Mouse (Mus musculus): ENCODE measurements at regions not wholly inside any gene's neighbourhood (a gene's known extent, or its start where the extent isn't known, plus 50 kb on each side); places are given as distances from the start of the nearest gene placed in this dataset.

GRCm38 (mm10) chr12:16189441-16189840, 372.7 kb upstream of the Trib2 start:
- H3K9me3 ChIP-seq (ENCODE audit: control insufficient read depth, low read length) = no peaks in the 10 kb centered on the region
- H3K36me3 ChIP-seq (ENCODE audit: control insufficient read depth, insufficient read depth, low read length) = no peaks in the 10 kb centered on the region
- ATAC-seq (ENCODE audit: insufficient number of reproducible peaks, low FRiP score, low TSS enrichment, low read depth) = no peak

DNA sequence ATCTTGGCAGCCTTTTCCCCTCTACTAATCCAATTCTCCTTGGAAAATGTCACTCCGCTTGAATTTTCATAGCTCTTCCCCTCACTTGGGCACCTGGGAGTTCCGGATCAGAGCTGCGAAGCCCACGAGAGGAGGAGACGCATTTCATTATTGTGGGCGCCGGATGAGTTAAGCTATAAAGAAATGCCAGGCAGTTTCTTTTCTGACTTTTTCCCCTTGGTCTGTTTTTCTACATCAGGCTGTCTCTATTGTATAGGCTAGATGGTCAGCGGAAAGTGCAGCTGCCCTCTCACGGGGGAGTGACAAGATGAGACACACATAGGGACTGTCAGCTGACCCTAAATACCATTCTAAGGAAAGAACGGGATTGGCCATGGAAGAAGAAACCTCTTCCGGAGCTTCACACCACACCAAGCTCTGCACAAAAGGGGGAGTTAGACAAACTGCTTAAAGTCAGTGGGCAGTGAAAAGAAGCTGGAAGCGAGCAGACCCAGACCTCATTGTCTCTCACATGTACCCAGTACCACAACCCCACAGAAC, 369.3 kb upstream of the Trib2 start:
- no peak for ATAC-seq (ENCODE audit: insufficient number of reproducible peaks, low FRiP score, low TSS enrichment, low read depth)
- no peak for DNase-seq (ENCODE audit: low spot score)
- H3K4me3 ChIP-seq (ENCODE audit: low read depth, low read length) = no peak overlapping the region
- no peaks in the 10 kb centered on the region for H3K9me3 ChIP-seq (ENCODE audit: control insufficient read depth, low read length)
- H3K27ac ChIP-seq (replicated peaks; ENCODE audit: low read depth, low read length) = no peak overlapping the region
- H3K9ac ChIP-seq (ENCODE audit: low read length) = no peak overlapping the region
- H3K27me3 ChIP-seq (ENCODE audit: control insufficient read depth, insufficient read depth, low read length) = no peaks in the 10 kb centered on the region
- WGBS = 74% methylated on average over 12 of the region's 12 CpGs
- no peaks in the 10 kb centered on the region for H3K36me3 ChIP-seq (ENCODE audit: control insufficient read depth, insufficient read depth, low read length)
- H3K4me1 ChIP-seq (ENCODE audit: control insufficient read depth, insufficient read depth, low read length) = no peaks in the 10 kb centered on the region
- H3K4me2 ChIP-seq (ENCODE audit: low read depth, severe bottlenecking) = no peak overlapping the region

More at GRCm38 (mm10) chr12:16189441-16189840, 372.7 kb upstream of the Trib2 start:
- Histone ChIP-seq H3K27me3 (ENCODE audit: control insufficient read depth, insufficient read depth, low read length) (no peaks in the 10 kb centered on the region), H3K9ac (ENCODE audit: low read length) (no peak overlapping the region), H3K27ac (replicated peaks; ENCODE audit: low read depth, low read length) (no peak overlapping the region), H3K4me2 (ENCODE audit: low read depth, severe bottlenecking) (no peak overlapping the region), H3K4me3 (ENCODE audit: low read depth, low read length) (no peak overlapping the region), H3K4me1 (ENCODE audit: control insufficient read depth, insufficient read depth, low read length) (no peaks in the 10 kb centered on the region)
- DNase-seq (ENCODE audit: low spot score) = no peak

DNA sequence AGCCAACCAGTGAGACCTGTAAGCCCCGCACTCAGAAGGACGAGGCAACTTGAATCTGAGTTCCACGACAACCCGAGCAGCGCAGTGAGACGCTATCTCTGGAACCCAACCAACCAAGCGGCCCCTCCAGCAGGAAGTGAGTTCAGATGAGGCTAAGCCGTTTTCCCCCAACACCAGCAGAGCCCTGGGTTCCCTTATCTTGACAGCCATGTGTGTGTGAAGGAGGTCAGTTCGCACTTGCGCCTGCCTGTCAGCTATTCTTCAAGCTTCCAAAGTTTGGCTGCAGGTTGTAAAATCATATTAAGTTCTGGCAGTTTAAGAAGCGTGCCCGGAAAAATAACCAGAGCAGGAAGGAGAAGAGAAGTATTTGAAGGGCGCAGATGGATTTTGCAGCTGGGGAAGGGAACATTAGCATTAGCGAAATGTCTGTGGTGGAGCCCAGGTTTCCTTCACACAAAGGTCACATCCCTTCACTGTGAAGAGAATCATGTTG, 368.8 kb upstream of the Trib2 start:
- WGBS = 51% methylated on average over 14 of the region's 14 CpGs
- H3K4me3 ChIP-seq (ENCODE audit: low read depth, low read length) = no peak overlapping the region

DNA sequence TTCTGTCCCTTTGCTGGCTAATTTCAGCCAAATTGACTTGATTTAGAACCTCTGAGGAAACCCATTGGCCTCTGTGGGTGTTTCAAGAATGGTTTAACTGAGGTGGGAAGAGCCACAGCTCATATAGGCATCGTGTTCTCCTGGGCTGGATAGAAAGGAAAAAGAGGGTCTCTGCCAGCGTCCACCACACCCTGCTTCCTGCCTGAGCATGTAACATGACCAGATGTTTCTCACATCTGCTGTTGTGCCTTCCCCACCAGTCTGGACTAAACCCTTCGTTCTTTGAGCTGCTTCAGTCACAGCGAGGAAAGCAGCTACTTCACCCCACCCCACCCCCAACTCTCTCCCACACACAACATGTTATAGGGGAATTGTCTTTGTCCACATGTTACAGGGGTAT, 366.3 kb upstream of the Trib2 start:
- no peaks in the 10 kb centered on the region for H3K27me3 ChIP-seq (ENCODE audit: control insufficient read depth, insufficient read depth, low read length)
- H3K4me3 ChIP-seq (ENCODE audit: low read depth, low read length) = no peak overlapping the region
- H3K4me2 ChIP-seq (ENCODE audit: low read depth, severe bottlenecking) = no peak overlapping the region
- H3K4me1 ChIP-seq (ENCODE audit: control insufficient read depth, insufficient read depth, low read length) = no peaks in the 10 kb centered on the region
- no peaks in the 10 kb centered on the region for H3K9me3 ChIP-seq (ENCODE audit: control insufficient read depth, low read length)
- H3K36me3 ChIP-seq (ENCODE audit: control insufficient read depth, insufficient read depth, low read length) = no peaks in the 10 kb centered on the region
- no peak overlapping the region for H3K27ac ChIP-seq (replicated peaks; ENCODE audit: low read depth, low read length)
- DNase-seq (ENCODE audit: low spot score) = no peak
- no peak for ATAC-seq (ENCODE audit: insufficient number of reproducible peaks, low FRiP score, low TSS enrichment, low read depth)
- 24% methylated on average over 4 of the region's 4 CpGs for WGBS
- no peak overlapping the region for H3K9ac ChIP-seq (ENCODE audit: low read length)

More for the DNA sequence above, 368.8 kb upstream of the Trib2 start:
- Histone ChIP-seq H3K4me2 (ENCODE audit: low read depth, severe bottlenecking) (no peak overlapping the region), H3K27me3 (ENCODE audit: control insufficient read depth, insufficient read depth, low read length) (no peaks in the 10 kb centered on the region), H3K9me3 (ENCODE audit: control insufficient read depth, low read length) (no peaks in the 10 kb centered on the region), H3K9ac (ENCODE audit: low read length) (no peak overlapping the region), H3K36me3 (ENCODE audit: control insufficient read depth, insufficient read depth, low read length) (no peaks in the 10 kb centered on the region), H3K27ac (replicated peaks; ENCODE audit: low read depth, low read length) (no peak overlapping the region), H3K4me1 (ENCODE audit: control insufficient read depth, insufficient read depth, low read length) (no peaks in the 10 kb centered on the region)
- ATAC-seq (ENCODE audit: insufficient number of reproducible peaks, low FRiP score, low TSS enrichment, low read depth) (no peak), DNase-seq (ENCODE audit: low spot score) (peak; percentile 28)

DNA sequence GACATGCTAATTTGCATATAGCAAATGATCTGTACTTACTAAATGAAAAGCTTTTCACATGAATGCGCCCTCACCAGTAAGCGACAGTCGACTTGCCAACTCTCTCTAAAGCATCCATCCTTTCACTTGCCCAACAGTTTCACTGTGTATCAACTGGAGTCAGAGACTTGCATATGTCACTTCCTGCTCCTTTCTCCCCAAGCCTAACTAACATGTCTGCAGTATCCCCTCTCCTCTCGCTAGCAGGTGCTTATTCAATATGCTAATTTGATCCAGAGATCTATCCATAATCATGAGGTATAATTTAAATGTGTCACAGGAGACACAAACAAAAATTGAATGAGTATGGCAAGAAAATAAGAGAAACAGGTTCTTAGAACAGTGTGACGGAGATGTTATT, 364.9 kb upstream of the Trib2 start:
- no peaks in the 10 kb centered on the region for H3K9me3 ChIP-seq (ENCODE audit: control insufficient read depth, low read length)

GRCm38 (mm10) chr12:16179897-16180296, 363.2 kb upstream of the Trib2 start:
- WGBS = 83% methylated on average over 2 of the region's 2 CpGs
- DNase-seq (ENCODE audit: low spot score) (no peak), ATAC-seq (ENCODE audit: insufficient number of reproducible peaks, low FRiP score, low TSS enrichment, low read depth) (no peak)
- H3K36me3 ChIP-seq (ENCODE audit: control insufficient read depth, insufficient read depth, low read length) = no peaks in the 10 kb centered on the region
- H3K4me3 ChIP-seq (ENCODE audit: low read depth, low read length) = no peak overlapping the region
- no peak overlapping the region for H3K27ac ChIP-seq (replicated peaks; ENCODE audit: low read depth, low read length)
- no peak overlapping the region for H3K9ac ChIP-seq (ENCODE audit: low read length)
- H3K4me2 ChIP-seq (ENCODE audit: low read depth, severe bottlenecking) = no peak overlapping the region
- no peaks in the 10 kb centered on the region for H3K27me3 ChIP-seq (ENCODE audit: control insufficient read depth, insufficient read depth, low read length)
- no peaks in the 10 kb centered on the region for H3K4me1 ChIP-seq (ENCODE audit: control insufficient read depth, insufficient read depth, low read length)
- no peaks in the 10 kb centered on the region for H3K9me3 ChIP-seq (ENCODE audit: control insufficient read depth, low read length)

More for the DNA sequence above, 364.9 kb upstream of the Trib2 start:
- Histone ChIP-seq H3K9ac (ENCODE audit: low read length) (no peak overlapping the region), H3K4me2 (ENCODE audit: low read depth, severe bottlenecking) (no peak overlapping the region), H3K27me3 (ENCODE audit: control insufficient read depth, insufficient read depth, low read length) (no peaks in the 10 kb centered on the region), H3K27ac (replicated peaks; ENCODE audit: low read depth, low read length) (no peak overlapping the region), H3K4me3 (ENCODE audit: low read depth, low read length) (no peak overlapping the region), H3K4me1 (ENCODE audit: control insufficient read depth, insufficient read depth, low read length) (no peaks in the 10 kb centered on the region), H3K36me3 (ENCODE audit: control insufficient read depth, insufficient read depth, low read length) (no peaks in the 10 kb centered on the region)
- ATAC-seq (ENCODE audit: insufficient number of reproducible peaks, low FRiP score, low TSS enrichment, low read depth) (no peak), DNase-seq (ENCODE audit: low spot score) (no peak)
- WGBS = 89% methylated on average over 5 of the region's 5 CpGs

DNA sequence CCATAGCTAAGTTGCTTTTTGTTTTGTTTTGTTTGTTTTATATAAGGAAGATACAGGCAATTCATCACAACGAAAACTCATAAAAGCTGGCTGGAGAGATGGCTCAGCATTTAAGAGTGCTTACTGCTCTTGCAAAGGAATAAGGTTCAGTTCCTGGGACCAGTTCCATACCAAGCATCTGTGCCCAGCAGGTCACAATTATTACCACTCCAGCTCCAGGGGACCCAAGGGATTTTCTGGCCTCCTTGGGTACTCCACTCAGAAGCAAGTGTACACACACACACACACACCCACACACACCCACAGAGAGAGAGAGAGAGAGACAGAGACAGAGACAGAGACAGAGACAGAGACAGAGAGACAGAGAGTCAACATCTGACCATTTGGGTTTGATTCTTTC, 359.6 kb upstream of the Trib2 start:
- no peaks in the 10 kb centered on the region for H3K4me1 ChIP-seq (ENCODE audit: control insufficient read depth, insufficient read depth, low read length)
- no peak overlapping the region for H3K27ac ChIP-seq (replicated peaks; ENCODE audit: low read depth, low read length)
- H3K36me3 ChIP-seq (ENCODE audit: control insufficient read depth, insufficient read depth, low read length) = no peaks in the 10 kb centered on the region
- ATAC-seq (ENCODE audit: insufficient number of reproducible peaks, low FRiP score, low TSS enrichment, low read depth) (no peak), DNase-seq (ENCODE audit: low spot score) (no peak)
- H3K4me3 ChIP-seq (ENCODE audit: low read depth, low read length) = no peak overlapping the region
- H3K4me2 ChIP-seq (ENCODE audit: low read depth, severe bottlenecking) = no peak overlapping the region
- H3K9ac ChIP-seq (ENCODE audit: low read length) = no peak overlapping the region
- no peaks in the 10 kb centered on the region for H3K9me3 ChIP-seq (ENCODE audit: control insufficient read depth, low read length)
- no peaks in the 10 kb centered on the region for H3K27me3 ChIP-seq (ENCODE audit: control insufficient read depth, insufficient read depth, low read length)
- 92% methylated on average over 1 of the region's 1 CpGs for WGBS

GRCm38 (mm10) chr12:16172176-16172575, 355.5 kb upstream of the Trib2 start:
- Histone ChIP-seq H3K4me2 (ENCODE audit: low read depth, severe bottlenecking) (no peak overlapping the region), H3K4me3 (ENCODE audit: low read depth, low read length) (no peak overlapping the region), H3K36me3 (ENCODE audit: control insufficient read depth, insufficient read depth, low read length) (no peaks in the 10 kb centered on the region), H3K27me3 (ENCODE audit: control insufficient read depth, insufficient read depth, low read length) (no peaks in the 10 kb centered on the region), H3K27ac (replicated peaks; ENCODE audit: low read depth, low read length) (no peak overlapping the region), H3K9me3 (ENCODE audit: control insufficient read depth, low read length) (no peaks in the 10 kb centered on the region), H3K4me1 (ENCODE audit: control insufficient read depth, insufficient read depth, low read length) (no peaks in the 10 kb centered on the region), H3K9ac (ENCODE audit: low read length) (no peak overlapping the region)
- 88% methylated on average over 2 of the region's 2 CpGs for WGBS
- ATAC-seq (ENCODE audit: insufficient number of reproducible peaks, low FRiP score, low TSS enrichment, low read depth) = no peak
- DNase-seq (ENCODE audit: low spot score) = no peak

DNA sequence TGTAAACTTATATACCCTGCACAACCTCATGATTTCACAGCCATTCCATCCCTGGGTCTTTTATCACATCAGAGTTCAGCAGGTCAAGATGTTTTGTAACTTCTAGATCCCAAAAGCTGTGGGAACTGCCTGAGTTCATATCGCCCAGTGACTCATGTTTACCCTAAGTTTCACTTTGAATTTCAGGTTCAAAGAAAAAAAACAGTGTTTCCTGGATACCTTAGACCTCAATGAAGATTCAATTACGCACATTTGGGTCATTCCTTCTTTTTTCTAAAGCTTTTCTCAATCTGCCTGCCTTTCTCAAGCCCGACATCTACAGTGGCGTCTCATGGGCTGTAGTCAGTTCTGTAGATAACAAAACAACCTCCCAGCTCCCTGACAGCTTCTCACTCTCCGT, 354.9 kb upstream of the Trib2 start:
- Histone ChIP-seq H3K4me3 (ENCODE audit: low read depth, low read length) (no peak overlapping the region), H3K27ac (replicated peaks; ENCODE audit: low read depth, low read length) (no peak overlapping the region), H3K36me3 (ENCODE audit: control insufficient read depth, insufficient read depth, low read length) (no peaks in the 10 kb centered on the region), H3K27me3 (ENCODE audit: control insufficient read depth, insufficient read depth, low read length) (no peaks in the 10 kb centered on the region), H3K9ac (ENCODE audit: low read length) (no peak overlapping the region), H3K4me2 (ENCODE audit: low read depth, severe bottlenecking) (no peak overlapping the region), H3K4me1 (ENCODE audit: control insufficient read depth, insufficient read depth, low read length) (no peaks in the 10 kb centered on the region), H3K9me3 (ENCODE audit: control insufficient read depth, low read length) (no peaks in the 10 kb centered on the region)
- DNase-seq (ENCODE audit: low spot score) (no peak), ATAC-seq (ENCODE audit: insufficient number of reproducible peaks, low FRiP score, low TSS enrichment, low read depth) (no peak)
- WGBS = 84% methylated on average over 5 of the region's 5 CpGs
